Mouse (Mus musculus): Measurements from ENCODE around the gene Sugct.

GRCm38 (mm10) chr13:16901424-16901823, 793.9 kb downstream of the Sugct start:
- TF ChIP-seq CTCF (IDR thresholded peaks at IDR 0.05): no peak
- TF ChIP-seq EP300 (IDR thresholded peaks at IDR 0.05): no peak
